Mouse (Mus musculus) embryo, embryonic 10.5 days (tissue): ENCODE results near the gene Aspdh.

ENCODE experiments used
- DNase-seq: peaks from one replicate; pipeline ENCODE4 v3.0.0-alpha.2; 2015; ENCODE audit warnings: low spot score

Aspdh gene

DNA sequence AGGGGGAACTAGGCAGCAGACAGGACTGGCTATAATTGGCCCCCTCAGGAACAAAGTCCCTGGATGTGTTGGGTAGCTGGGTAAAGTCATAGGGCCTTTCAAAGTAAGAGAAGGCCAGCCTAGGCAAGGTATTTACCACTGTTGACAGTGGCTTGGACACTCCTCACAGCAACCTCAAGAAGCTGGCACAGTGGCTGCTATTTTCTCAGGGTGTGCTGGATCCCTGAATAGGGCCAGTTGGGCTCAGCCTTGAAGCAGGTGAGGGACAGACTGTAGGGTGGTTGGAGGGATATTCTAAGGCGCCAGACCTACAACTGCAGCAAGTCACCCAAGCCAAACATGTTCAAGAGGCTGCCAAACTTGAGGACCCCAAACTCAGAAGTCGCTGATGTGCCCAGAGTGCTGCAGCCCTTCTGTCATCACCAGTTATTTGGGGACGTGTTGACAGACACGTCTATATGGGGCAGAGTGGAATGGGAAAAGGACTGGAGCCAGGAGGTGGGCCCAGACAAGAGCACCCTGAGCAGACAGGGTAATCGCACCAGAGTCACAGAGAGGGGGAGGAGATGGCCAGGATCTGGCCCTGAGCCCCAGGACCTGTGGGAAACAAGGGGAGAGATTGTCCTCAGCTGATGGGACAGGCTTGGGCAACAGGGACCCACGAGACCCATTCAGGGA, 6.8 kb downstream of the Aspdh start:
- no peak for DNase-seq

DNA sequence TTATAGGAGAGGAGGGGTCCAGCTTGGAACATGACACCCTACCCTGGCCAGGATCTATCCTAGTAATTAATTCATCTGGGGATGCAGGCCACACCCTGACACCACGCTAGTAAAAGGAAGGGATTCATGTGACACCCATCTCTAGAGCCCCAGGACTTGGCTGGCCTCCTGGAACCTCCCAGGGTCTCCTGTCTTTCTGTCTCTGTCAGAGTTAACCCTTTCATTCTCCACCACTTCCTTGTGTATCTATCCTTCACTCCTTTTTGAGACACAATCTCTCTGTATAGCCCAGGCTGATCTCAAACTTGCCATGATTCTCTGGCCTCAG, 7.3 kb downstream of the Aspdh start:
- DNase-seq = no peak

DNA sequence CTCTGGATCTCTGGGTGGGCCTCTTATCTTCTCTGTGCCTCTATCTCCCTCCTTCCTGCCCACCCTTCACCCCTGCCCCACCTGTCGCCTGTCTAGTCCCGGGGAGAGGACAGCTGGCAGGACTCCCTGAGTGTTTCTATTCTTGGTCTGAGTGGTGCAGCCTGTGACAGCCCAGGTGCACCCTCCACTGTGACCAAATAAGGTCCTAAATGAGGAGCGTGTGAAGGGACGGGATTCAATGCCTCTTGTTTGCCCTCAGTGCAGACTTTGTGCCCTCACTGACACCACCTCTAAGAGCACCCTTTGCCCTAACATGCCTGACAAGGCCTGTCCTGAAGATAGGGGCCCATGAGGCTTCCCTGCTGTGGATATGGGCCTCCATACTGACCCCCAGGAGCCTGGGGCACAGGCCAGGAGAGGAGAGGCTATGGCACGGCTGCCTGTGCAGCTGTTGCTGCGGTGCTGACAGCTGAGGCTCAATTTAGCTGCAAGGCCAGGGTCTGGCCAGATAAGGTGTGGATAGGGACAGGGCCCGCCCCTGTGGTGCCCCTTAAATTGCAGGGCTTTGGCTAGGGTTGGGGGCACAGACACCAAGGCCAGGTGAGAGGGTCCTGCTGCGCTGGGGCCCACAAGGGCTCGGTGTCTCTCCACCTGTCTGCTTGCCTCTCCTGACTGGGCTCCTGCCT, 7.9 kb downstream of the Aspdh start:
- DNase-seq = no peak

DNA sequence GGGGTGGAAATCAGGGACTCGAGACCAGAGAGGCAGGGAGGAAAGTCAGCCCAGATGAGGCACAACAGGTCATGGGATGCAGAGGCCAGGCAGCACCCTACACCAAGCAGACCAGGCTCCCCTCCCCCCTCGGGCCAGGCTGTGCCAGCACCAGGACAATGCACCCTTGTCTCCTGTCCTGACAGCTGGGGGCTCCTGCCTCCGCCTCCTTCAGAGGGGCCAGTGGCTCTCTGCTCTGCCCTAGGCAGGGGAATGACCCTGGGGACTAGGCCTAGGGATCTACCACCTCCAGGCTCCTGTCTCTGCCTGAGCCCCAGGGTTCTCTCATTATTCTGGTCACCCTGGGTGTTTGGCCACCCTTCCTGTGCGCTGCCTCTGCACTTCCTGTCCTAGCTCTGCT, 9.2 kb downstream of the Aspdh start:
- DNase-seq = peak; percentile 47

DNA sequence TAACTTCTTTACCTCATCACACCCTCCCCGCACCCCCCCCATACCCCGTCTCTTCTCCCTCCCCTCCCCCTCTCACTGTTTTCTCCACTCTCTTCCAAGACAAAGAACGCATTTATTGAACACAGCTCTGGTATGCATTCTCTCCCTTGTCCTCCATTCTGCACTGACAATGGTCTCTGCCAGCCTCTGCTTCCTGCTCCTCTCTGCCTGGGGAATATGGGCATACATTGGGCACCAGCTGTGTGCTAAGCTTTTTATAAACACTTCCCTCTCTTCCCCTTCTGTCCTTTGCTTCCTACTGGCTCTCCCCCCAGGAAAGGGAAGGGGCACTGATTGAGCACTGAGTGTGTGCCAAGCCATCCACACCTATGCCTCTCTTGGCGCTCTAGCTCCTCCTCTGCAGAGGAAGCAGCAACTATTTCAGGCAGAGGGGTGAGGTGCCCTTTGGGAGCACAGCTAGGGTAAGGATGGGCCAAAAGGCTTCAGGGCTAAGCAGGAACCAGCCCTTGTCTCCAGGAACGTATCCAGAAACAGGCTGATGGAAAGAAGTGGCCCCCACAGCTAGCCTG, 9.9 kb downstream of the Aspdh start:
- no peak for DNase-seq

DNA sequence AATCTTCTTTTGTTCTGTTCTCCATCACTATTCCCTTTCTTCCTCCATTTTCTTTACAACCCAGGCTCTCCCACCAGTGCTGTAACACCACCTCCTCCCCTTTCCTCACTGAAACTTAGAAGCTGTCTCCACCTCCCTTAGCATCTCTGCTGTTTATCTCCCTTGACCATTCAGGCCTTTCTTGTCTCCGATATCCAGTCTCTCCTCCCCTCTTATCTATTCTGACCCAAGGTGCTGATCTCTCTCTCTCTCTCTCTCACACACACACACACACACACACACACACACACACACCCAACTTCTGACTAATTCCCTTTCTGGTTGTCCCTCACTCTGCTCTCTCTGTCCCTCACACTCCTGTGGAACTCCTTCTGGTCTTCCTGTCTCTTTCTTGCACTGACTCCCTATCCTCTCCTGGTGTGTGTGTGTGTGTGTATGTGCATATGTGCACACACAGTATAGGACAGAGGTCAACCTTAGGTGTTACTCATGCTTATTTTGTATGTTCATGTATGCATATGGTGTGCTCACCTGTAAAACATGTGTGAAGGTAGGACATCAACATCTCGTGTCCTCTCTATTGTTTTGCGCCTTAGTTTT, 17.7 kb downstream of the Aspdh start:
- no peak for DNase-seq

DNA sequence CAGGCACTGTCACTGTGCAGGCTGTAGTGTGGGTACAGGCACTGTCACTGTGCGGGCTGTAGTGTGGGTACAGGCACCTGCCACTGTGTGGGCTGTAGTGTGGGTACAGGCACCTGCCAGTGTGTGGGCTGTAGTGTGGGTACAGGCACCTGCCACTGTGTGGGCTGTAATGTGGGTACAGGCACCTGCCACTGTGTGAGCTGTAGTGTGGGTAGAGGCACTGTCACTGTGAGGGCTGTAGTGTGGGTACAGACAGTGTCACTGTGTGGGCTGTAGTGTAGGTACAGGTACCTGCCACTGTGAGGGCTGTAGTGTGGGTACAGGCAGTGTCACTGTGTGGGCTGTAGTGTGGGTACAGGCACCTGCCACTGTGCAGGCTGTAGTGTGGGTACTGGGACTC, 18.9 kb downstream of the Aspdh start:
- DNase-seq = no peak

DNA sequence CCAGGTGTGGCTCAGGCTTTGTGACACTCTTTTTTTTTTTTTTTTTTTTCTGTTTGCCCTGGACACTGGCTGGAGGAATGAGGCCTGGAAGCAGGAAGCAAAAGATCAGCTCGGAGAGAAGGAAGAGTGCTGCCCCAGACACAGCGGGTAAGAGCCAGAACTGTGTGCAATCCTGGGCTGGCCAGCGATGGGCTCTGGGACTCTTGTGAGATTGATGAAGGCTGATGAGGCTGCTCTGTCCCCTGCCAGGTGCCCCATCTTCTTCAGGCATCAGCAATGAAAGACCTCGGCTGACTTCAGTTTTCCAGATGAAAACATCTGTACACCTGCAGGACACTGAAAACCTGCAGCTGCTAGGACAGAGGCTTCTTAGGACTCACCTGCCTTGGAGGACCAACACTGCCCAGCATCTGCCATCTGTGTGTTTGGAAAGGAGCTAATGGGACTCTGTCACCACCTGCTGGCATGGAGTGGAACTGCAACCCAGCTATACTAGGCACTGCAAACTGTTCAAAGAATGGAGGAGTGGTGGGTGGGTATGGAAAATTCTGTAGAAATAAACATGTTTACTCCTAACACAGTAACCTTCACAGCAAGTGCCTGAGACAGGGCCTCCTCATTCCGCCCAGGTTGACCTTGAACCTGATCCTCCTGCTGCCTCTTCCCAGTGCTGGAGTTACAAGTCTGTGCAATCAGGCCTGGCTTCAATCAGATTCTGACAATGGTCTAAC, 19.8 kb downstream of the Aspdh start:
- peak; percentile 91 for DNase-seq

DNA sequence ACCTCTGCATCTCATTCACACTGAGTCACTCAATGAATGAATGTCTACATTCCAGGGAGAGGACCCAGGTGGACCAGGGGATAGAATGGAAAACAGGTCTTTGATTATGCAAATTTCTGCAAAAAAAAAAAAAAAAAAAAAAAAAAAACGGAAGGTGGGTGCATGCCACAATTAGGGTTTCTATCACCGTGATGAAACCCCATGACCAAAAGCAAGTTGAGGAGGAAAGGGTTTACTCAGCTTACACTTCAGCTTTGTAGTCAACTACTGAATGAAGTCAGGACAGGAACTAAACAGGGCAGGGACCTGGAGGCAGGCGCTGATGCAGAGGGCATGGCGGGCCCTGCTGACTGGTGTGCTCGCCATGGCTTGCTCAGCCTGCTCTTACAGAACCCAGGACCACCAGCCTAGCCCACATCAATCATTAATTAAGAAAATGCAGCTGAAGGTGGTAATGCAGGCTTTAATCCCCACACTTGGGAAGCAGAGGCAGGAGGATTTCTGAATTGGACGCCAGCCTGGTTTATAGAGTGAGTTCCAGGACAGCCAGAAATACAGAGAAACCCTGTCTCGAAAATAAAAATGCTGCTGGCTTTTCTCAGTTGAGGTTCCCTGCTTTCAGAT, 20.5 kb downstream of the Aspdh start:
- DNase-seq = no peak

DNA sequence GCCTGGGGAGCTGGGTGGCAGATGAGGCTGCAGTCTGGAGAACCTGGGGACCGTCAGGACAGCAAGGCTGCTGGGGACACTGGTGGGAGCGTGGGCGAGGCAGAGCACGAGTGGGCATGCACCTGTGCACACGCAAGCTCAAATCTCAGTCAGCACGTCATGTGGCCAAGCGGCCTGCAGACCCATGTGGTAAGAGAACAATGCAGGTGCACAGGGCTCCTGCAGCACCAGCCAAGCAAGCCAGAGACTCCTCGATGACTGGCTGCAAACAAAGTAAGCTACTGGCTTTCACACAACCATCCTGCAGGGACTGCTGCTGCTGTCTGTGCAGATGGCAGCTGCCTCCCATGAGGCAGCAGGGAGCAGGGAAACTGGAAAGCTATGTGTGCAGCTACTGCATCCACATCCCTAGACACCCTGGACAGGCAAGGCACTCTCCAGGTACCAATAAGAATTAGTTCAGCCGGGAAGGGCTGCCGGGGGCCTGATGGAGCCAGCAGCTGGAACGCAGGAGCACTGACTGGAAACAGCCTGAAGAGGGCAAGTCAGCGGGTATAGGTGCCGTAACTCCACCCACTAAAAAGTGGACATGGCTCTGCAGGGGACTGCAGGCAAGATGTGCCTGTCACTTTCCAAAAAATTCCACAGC, 21.9 kb downstream of the Aspdh start:
- no peak for DNase-seq

DNA sequence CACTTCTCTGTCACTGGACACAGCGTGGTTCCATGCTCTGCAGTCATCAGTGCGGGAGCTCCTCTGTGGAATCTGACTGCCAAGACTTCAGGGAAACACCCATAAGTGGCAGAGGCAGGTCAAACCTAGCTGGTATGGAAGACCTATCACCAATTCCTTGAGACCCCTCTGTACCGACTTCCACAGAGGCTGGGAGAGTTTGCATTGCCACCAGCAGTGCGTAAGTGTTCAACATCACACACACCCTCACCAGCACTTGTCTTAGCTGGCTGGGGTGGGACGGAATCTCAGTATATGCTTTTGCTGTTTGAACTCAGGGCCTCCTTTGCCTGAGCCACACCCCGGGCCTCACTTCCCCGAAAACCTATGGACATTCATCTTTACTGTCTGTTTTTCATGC, 22.7 kb downstream of the Aspdh start:
- no peak for DNase-seq

DNA sequence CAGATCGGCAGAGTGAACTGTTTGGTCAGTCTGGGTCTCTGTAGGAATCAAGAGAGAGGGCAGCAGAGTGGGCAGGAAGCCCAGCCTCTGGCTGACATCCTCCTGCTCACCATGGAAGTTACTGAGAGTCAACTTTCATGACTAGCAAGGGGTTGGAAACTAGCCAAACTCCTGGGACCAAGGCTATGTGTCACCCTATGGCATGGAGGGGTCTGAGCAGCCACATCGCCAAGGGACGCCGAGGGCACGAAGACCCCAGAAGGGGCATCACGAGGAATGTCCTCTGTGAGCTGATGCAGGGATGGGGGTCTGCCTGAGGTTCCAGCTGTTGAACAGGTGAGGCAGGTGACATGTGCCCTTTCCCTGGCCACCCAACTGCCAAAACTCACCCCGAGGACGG, 23.4 kb downstream of the Aspdh start:
- DNase-seq = no peak

DNA sequence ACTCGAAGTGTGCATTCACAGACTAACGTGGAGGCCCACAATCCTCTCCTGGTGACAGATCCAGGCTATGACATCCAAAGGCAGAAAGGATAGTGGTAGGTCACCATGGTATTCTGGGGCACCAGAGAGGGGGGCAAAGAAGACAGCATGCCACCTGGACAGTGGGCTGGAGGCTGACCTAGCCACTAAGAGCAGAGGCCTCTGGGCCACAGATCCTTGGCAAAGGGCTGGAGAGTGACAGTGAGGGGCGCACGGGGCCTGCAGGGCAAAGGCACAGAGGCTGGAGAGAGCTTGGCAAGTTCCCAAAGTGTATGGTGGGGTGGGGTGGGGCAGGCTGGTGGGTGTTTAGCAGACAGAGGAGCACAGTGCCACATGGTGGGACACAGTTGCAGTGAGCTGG, 25.1 kb downstream of the Aspdh start:
- no peak for DNase-seq

DNA sequence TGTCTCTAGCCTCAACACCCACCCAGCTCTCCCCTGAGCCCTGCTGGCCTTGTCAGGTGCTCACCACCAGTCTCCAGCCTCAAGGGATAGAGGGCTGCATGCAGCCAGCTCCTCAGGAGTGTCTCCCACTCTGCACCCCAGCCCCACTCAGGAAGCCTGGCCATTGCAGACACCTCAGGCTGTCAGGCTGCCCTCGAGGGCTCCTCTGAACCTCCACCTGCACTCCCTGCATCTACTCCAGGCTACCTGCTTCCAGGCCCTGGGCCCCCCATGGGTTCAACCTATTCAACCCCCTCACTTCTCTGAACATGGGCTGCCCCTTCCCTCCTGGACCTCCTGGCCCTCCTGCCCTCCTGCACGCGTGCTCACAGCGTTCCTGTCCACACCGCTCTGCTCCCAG, 26.2 kb downstream of the Aspdh start:
- DNase-seq = no peak

DNA sequence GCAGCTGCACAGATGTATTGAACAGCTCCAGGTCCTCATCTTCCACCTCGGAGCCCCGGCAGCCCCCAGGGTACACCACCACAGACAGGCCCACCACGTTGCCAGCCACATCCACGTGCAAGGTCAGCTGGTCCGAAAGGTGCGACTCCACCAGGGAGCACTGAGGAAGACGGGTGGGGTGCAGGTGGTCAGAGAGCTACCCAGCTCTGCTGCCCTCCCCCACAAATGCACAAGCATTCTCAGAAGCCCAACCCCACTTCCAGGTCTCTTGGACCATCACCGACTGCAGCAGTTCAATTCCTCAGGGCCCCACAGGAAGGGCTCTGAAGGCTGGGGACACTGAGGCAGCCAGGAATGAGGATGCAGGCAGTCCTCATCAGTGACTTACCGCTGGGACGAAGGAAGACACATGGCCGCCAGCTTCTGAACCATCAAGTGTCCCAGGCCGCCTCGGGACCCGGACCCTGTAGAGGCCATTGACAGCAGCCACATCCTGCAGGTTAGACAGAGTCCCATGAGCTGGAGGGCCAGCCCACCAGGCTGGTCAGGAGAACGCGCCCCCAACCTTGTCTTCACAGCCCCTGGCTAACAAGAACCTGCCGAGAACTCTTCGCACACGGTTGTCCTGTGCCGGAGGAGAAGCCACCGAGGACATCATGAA, 27.1 kb downstream of the Aspdh start:
- DNase-seq = no peak

DNA sequence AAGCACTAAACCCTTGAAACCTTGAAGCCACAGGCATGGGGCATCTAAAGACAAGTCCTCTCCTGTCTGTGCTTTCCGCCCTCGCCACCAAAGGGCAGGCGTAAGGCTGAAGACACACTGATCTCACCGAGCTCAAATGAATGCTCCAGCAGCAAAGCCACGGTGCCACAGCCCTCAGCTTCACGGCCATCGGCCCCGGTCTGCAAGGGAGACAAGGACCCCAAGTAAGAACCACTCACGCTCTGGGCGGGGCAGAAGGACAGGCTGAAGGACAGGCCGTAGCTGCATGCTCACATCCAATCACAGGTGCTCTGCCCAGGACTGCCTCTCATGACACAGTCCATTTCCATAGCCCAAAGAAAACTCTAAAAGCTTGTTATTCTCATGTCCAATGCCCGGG, 29.5 kb downstream of the Aspdh start:
- DNase-seq = no peak

DNA sequence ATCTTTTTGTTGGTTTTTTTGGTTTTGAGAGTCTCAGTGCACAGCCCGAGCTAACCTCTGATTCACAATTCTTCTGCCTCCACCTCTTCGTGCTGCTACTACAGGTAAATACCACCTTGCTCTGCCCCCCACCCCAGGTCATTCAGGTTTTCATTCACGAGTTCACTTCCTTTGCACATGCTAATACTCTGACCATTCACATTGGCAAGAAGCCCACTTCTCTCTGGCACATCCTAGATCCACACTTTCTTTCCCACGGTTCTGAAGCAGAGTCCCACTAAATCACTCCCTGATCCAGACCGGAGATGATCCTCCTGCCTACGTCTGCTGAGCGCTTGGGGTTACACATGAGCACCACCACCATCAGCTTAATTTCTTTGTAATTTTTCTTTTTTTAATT, 29.9 kb downstream of the Aspdh start:
- DNase-seq = no peak

DNA sequence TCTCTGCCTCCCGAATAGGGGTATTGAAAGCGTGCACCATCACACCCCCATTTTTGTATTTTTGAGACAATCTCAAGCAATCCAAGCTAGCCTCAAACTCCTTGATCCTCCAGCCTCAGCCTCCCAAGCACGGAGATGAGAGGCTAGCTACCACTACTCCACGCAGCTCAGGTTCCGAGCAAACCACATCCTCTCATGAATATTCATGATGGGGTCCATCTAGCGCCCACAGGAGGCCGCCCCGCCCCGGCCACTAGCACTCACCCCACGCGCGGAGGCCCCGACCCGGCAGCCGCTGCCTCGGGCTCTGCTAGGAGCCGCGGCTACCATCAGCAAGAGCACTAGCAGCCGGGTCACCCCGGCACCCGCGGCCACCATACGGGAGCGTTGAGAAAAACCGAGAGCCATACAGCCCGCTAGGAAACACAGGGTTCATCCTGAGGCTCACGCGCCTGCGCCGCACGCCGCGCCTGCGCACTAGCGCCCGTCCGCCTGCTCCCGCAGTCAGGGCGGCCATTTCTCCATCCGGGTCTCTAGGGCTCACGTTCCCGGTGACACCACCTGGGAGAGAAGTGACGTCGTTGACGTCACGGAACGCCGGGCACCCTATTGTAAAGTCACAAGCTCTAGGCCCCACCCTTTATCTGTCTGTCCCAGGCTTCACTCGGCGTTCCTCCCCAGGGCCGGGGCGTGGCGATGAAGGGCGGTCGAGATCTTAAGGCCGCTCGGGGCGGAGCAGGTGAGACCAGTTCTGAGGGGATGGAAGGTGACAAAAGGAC, 31.0 kb downstream of the Aspdh start, which contains the start of the genes Emc10 and Fam71e1:
Emc10 (minus strand) TSS at position 538 of the 779 bp plus-strand sequence.
Fam71e1 (plus strand) TSS at position 590 of the 779 bp plus-strand sequence.
- DNase-seq = peak; percentile 99

DNA sequence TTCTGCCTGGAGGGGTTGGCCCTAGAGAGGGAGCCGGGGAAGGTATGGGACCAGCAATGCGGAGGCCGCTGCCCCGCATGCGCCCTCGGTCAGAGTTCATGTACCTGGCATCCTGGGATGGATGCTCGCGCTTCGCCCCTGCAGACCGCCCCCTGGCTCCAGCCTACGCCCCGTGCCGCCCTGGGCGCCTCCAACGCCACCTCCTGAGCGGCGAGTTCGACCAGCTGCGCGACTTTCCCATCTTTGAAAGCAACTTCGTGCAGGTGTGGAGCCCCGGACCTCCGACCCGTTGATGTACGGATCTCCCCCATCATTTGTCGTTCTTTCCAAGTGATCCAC, 31.5 kb downstream of the Aspdh start:
- no peak for DNase-seq

DNA sequence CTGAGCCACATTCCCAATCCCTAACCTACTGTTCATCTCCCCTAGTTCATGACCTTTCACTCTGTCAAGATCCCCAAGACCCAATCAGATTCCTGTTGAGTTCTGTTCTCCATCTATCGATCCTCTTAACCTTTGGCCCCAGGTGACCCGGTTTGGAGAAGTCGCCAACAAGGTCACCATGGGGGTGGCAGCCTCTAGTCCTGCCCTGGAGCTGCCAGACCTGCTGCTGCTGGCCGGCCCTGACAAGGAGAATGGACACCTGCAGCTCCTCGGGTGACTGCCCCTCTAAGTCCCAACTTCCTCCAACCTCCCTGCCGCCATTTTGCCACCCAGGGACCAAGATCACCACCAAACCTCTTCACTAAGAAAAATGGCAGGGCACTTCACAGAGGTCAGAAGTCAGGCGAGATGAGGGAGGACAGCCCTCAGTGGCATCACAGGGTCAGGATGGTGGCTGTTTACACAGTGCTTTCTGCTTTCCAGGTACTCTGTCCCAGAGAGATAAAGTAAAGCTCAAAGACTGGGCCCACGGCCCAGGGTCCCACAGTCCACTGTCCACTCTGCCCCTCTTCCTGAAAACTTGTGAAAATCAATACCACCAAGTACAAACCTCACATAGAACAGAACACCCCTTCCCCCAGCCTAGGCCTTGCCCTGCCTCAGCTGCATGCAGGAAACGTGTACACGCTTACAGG, 32.3 kb downstream of the Aspdh start:
- DNase-seq = no peak
